Mouse (Mus musculus) hindbrain, postnatal 0 days (tissue): ENCODE results near the gene Fam168a. TPM values are rescaled to one million over a fixed set of nuclear protein-coding genes. Genes with fewer than 3 reads are reported as not detected.

Source experiments
- ATAC-seq: fragments of 200-750 bp; cut with Nextera tagmentation; 2 replicates; pipeline ENCODE4 v1.8.0; 2017; ENCODE audit warnings: mild to moderate bottlenecking, moderate TSS enrichment, moderate library complexity
- DNase-seq: peaks from one replicate; pipeline ENCODE4 v3.0.0-alpha.2; 2015; ENCODE audit warnings: low spot score
- H3K27ac ChIP-seq: fragments of 300-500 bp; sonication (generic); 2 replicates; pipeline ENCODE4 v1.5.1; 2014; ENCODE audit warnings: mild to moderate bottlenecking
- H3K27me3 ChIP-seq: fragments of 300-500 bp; sonication (generic); 2 replicates; pipeline ENCODE4 v1.6.1; 2014; ENCODE audit warnings: low read length, mixed read lengths; ENCODE audit not compliant: insufficient read depth
- H3K36me3 ChIP-seq: fragments of 300-500 bp; sonication (generic); 2 replicates; pipeline ENCODE4 v1.6.1; 2014; ENCODE audit warnings: low read length, mixed read lengths; ENCODE audit not compliant: insufficient read depth
- H3K4me1 ChIP-seq: fragments of 300-500 bp; sonication (generic); 2 replicates; pipeline ENCODE4 v1.6.1; 2014; ENCODE audit warnings: antibody characterized with exemption, low read length, mixed read lengths; ENCODE audit not compliant: insufficient read depth
- H3K4me2 ChIP-seq: fragments of 300-500 bp; sonication (generic); 2 replicates; pipeline ENCODE4 v1.6.1; 2014; ENCODE audit warnings: low read depth, mild to moderate bottlenecking, low read length, moderate library complexity, mixed read lengths
- H3K4me3 ChIP-seq: fragments of 300-500 bp; sonication (generic); 2 replicates; pipeline ENCODE4 v1.5.1; 2014; ENCODE audit warnings: low read length
- H3K9ac ChIP-seq: fragments of 300-500 bp; sonication (generic); replicated peaks from 2 replicates; pipeline ENCODE4 v1.6.1; 2014; ENCODE audit warnings: mild to moderate bottlenecking, low read length, moderate library complexity, mixed read lengths
- H3K9me3 ChIP-seq: fragments of 300-500 bp; sonication (generic); 2 replicates; pipeline ENCODE4 v1.6.1; 2016; ENCODE audit warnings: low read length, mixed read lengths
- CTCF ChIP-seq: IDR thresholded peaks from 2 replicates; pipeline ENCODE4 v1.5.1; 2016; ENCODE audit warnings: antibody characterized with exemption, control low read depth, low read depth
- WGBS: fragments of 180-500 bp; shearing (Covaris S2); extraction: QIAGEN DNeasy Blood & Tissue Kit; methylation state at CpG from one replicate; pipeline ENCODE4 v1.1.7; 2014; 5-methylcytosine and 5-hydroxymethylcytosine counted together
- polyA plus RNA-seq: library from polyadenylated mRNA; unstranded; fragments of >200 nt; fragmentation: Nextera tagmentation; extraction: Ambion mirVana; gene quantifications from 2 replicates; pipeline ENCODE4 v1.2.1, GENCODE M21; 2015
- total RNA-seq: library from RNA; depleted of rRNA; stranded (reverse); fragments of >200 nt; gene quantifications from 2 replicates; pipeline ENCODE4 v1.2.3, GENCODE M21; 2014

Gene Fam168a
- total and polyA plus RNA-seq, 2 experiments from 2014 or later: 116 to 162 TPM

GRCm38 (mm10) chr7:100837701-100838100 lies 131.3 kb downstream of the Fam168a start:
- H3K9ac ChIP-seq: no peak overlapping the region
- no peaks in the 10 kb centered on the region for H3K9me3 ChIP-seq
- WGBS: 48% methylated on average over 1 of the region's 1 CpGs
- H3K4me2 ChIP-seq: no peak overlapping the region
- ATAC-seq (no peak), DNase-seq (no peak)
- no peak overlapping the region for H3K27ac ChIP-seq
- no peak for TF ChIP-seq CTCF
- H3K4me1 ChIP-seq: no peaks in the 10 kb centered on the region
- H3K27me3 ChIP-seq: no peaks in the 10 kb centered on the region
- no peak overlapping the region for H3K4me3 ChIP-seq
- peaks cover 34% of the 10 kb centered on the region for H3K36me3 ChIP-seq

- WGBS: 54% methylated on average over 6 of the region's 6 CpGs
- no peak for ATAC-seq
- no peak overlapping the region for H3K9ac ChIP-seq
Measured at GRCm38 (mm10) chr7:100839632-100840402, 133.4 kb downstream of the Fam168a start.

GRCm38 (mm10) chr7:100840906-100841305 lies 134.5 kb downstream of the Fam168a start:
- no peak for TF ChIP-seq CTCF
- ATAC-seq: no peak

More at GRCm38 (mm10) chr7:100839632-100840402, 133.4 kb downstream of the Fam168a start:
- H3K4me3 ChIP-seq: no peak overlapping the region
- H3K27me3 ChIP-seq: no peaks in the 10 kb centered on the region
- peaks cover 22% of the 10 kb centered on the region for H3K36me3 ChIP-seq
- H3K4me2 ChIP-seq: no peak overlapping the region
- no peak for DNase-seq
- no peaks in the 10 kb centered on the region for H3K9me3 ChIP-seq
- no peaks in the 10 kb centered on the region for H3K4me1 ChIP-seq
- no peak overlapping the region for H3K27ac ChIP-seq
- TF ChIP-seq CTCF: no peak

GRCm38 (mm10) chr7:100841608-100842007 lies 135.2 kb downstream of the Fam168a start:
- H3K9me3 ChIP-seq: no peaks in the 10 kb centered on the region
- H3K4me3 ChIP-seq: no peak overlapping the region
- H3K9ac ChIP-seq: no peak overlapping the region
- H3K4me1 ChIP-seq: no peaks in the 10 kb centered on the region
- DNase-seq (no peak), ATAC-seq (no peak)
- H3K36me3 ChIP-seq: peaks cover 14% of the 10 kb centered on the region
- TF ChIP-seq CTCF: no peak
- no peak overlapping the region for H3K4me2 ChIP-seq
- 93% methylated on average over 6 of the region's 6 CpGs for WGBS
- no peak overlapping the region for H3K27ac ChIP-seq
- H3K27me3 ChIP-seq: no peaks in the 10 kb centered on the region

More at GRCm38 (mm10) chr7:100840906-100841305, 134.5 kb downstream of the Fam168a start:
- Histone ChIP-seq H3K4me3 (no peak overlapping the region), H3K9ac (no peak overlapping the region), H3K27me3 (no peaks in the 10 kb centered on the region), H3K36me3 (peaks cover 16% of the 10 kb centered on the region), H3K4me2 (no peak overlapping the region), H3K27ac (no peak overlapping the region), H3K4me1 (no peaks in the 10 kb centered on the region), H3K9me3 (no peaks in the 10 kb centered on the region)
- 100% methylated on average over 1 of the region's 1 CpGs for WGBS
- no peak for DNase-seq

- Histone ChIP-seq H3K4me1 (no peaks in the 10 kb centered on the region), H3K9me3 (no peaks in the 10 kb centered on the region), H3K4me3 (no peak overlapping the region), H3K27me3 (no peaks in the 10 kb centered on the region), H3K9ac (no peak overlapping the region), H3K4me2 (no peak overlapping the region), H3K36me3 (peaks cover 8% of the 10 kb centered on the region), H3K27ac (no peak overlapping the region)
- WGBS: 84% methylated on average over 5 of the region's 5 CpGs
- ATAC-seq (no peak), DNase-seq (no peak)
- no peak for TF ChIP-seq CTCF
Measured at GRCm38 (mm10) chr7:100842175-100842574, 135.7 kb downstream of the Fam168a start.

- Histone ChIP-seq H3K27me3 (no peaks in the 10 kb centered on the region), H3K4me2 (no peak overlapping the region), H3K4me1 (no peaks in the 10 kb centered on the region), H3K4me3 (no peak overlapping the region), H3K9ac (no peak overlapping the region), H3K36me3 (no peaks in the 10 kb centered on the region), H3K27ac (no peak overlapping the region), H3K9me3 (no peaks in the 10 kb centered on the region)
- TF ChIP-seq CTCF: no peak
- WGBS: 92% methylated on average over 2 of the region's 2 CpGs
- ATAC-seq (no peak), DNase-seq (no peak)
Measured at GRCm38 (mm10) chr7:100843866-100844265, 137.4 kb downstream of the Fam168a start.

- Histone ChIP-seq H3K36me3 (no peaks in the 10 kb centered on the region), H3K4me1 (no peaks in the 10 kb centered on the region), H3K9ac (no peak overlapping the region), H3K9me3 (no peaks in the 10 kb centered on the region), H3K27ac (no peak overlapping the region), H3K4me3 (no peak overlapping the region), H3K4me2 (no peak overlapping the region), H3K27me3 (no peaks in the 10 kb centered on the region)
- 60% methylated on average over 2 of the region's 2 CpGs for WGBS
- TF ChIP-seq CTCF: no peak
- ATAC-seq: no peak
- DNase-seq: no peak
Measured at GRCm38 (mm10) chr7:100844385-100845025, 138.1 kb downstream of the Fam168a start.
